Mouse (Mus musculus) induced T-regulatory cell, adult 2 months (primary cell): ENCODE data around the gene Usp24.

ENCODE experiments used
- DNase-seq: peaks from one replicate; pipeline ENCODE4 v3.0.0-alpha.2; 2012; ENCODE audit warnings: low read depth

Gene Usp24

DNA sequence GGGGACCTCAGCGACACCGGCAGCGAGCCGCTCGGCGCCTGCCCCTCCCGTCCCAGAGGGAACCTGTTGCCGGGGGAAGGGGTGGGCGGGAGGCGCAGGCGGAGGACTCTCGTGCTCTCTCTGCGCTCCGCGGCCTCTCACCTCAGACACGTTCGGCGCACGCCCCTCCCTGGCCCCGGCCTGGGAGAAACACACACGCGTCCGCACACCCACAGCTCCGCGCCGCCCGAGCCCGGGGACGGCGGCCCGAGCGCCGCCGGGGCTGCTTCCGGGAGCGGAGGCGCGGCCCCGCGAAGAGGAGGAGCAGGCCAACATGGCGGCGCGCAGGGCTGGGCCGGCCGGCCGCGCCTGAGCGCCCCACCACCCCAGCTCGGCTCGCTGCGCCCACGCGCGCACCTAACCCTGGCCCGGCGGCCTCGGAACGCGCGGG lies at the start of gene Usp24:
Gene Usp24 (plus strand): TSS at position 293 of the 430 bp plus-strand sequence.
- peak; percentile 87 for DNase-seq

DNA sequence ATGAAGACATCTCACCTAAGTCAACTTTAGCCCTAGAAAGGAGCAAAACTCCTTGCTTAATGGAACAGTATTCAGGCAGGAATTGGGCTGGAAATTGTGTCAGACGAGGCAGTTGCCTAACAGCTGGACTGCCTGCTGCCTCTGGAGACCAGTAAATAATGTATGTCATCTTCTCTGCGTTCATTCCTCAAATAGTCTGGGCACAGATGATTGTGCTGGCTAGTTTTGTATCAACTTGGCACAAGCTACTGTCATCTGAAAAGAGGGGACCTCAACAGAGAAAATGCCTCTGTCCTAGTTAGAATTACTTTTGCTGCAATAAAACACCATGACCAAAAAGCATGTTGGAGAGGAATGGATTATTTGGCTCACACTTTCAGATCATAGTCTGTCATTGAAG lies 39.1 kb upstream of the Usp24 start:
- DNase-seq = no peak

DNA sequence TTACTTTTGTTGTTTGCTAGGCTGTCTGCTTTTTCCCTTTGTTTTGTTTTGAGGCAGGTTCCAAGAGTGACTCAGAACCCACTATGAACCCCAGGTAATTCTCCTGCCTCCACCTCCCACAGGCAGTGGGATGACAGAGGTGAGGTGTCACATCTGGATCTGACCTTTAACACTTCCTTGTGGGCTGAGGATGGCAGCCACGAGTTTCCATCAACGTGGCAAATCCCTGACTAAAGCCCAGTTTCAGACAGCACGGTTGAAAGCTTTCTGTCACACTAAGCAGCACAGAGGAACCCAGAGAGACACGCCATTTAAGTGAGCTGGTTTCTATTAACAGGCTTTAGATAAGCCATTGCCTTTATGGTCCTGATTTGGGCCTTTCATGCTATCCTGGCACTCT lies 36.8 kb upstream of the Usp24 start:
- DNase-seq = no peak

DNA sequence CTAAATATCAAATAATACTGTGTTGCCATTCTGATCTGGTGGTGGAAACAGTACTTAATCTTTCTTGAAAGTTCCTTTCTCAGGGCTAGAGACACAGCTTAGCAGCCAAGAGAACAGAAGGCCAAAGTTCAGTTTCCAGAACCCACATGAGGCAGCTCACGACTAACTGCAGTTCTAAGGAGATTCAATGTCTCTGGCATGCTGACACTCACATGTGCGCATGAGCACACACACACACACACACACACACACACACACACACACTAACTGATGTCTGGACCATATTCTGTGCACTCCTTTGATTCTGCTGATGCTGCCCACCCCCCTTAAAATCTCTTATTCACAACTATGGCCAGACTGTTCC lies 34.9 kb upstream of the Usp24 start:
- DNase-seq = no peak

DNA sequence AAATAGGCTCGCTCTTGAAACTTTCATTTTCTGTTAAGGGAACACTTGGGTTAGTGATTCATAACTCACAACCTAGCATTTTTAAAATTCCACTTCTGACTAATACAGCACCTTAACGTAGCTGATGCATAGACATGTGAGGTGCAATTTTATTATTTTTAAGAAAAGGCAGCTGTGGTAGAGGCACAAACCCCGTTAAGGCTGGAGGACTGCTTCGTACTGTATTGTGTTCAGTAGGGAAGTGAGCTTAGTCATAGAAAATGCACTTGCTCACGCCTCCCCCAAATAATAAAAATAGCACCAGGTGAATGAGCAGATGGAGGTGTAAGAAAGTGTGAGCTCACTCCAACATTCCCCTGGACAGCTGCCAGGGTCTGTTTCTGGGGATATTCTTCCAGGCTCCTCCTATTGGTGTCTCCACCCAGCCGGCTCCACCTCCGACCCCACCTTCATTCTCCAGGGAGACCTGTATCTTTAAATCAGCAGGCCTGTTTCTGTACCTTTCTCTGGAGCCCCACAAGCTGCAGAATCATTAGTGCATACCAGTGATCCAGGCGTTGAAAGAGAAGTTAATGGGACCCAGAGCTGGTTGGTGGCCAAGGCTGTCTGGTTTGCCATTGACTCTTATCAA lies 34.4 kb upstream of the Usp24 start:
- DNase-seq = peak; percentile 36

DNA sequence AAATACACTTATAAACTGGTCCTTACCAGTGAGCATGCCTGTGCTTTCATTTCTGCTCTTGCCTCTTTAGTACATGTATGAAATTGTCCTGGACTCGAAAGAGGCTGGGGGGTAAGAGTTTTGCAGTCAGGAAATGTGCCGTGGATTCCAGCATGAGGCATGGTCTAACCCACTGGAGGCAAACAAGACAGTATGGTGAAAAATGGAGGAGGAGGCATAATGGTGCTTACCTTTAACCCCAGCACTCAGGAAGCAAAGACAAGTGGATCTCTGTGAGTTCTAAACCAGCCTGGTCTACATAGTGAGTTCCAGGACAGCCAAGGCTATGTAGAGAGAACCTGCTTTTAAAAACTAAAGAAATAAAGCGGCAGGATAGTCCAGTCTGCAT lies 33.9 kb upstream of the Usp24 start:
- DNase-seq = no peak

DNA sequence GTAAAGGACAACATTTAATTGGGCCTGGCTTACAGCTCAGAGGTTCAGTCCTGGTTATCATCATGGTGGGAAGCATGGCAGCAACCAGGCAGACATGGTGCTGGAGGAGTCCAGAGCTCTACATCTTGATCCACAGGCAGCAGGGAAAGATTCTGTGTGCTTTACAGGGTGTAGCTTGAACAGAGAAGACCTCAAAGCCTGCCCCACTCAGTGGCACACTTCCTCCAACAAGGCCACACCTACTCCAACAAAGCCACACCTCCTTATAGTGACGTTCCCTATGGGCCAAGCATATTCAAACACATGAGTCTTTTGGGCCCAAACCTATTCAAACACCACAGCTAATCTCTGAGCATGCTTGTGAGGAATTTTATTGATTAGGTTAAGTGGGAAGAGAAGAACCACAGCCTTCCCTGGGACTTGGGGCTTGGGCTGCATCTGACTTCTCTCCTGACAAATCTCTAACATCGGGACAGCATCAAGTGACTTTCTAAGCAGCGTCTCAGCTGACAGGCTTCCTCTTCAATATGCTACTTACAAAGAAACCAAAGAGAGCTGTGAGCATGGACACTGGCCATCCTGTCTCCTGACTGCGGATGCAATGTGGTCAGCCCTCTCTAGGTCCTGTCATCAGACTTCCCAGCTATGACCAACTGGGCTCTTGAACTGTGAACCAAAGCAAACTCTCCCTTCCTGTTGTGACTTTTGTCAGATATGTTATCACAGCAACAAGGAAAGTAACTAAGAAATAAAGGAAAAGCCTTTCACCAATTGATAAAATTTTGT lies 28.9 kb upstream of the Usp24 start:
- DNase-seq = no peak

DNA sequence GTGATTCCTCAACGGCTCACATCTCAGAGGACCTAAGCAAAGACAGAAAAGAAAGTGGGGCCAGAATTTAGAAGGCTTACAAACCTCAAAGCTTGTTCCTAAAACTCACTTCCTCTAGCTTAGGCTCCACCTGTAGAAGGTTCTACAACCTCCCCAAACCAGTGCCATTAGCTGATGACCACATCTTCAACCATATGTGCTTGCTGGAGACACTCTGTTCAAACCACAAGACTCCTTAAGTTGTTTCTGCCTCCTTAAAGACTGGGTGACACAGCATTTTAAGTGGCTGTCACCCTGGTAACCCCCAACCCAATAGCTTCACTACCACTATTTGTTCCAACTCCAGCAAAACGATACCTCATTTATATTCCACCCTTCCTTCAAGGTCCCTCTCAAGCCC lies 25.8 kb upstream of the Usp24 start:
- DNase-seq = no peak

DNA sequence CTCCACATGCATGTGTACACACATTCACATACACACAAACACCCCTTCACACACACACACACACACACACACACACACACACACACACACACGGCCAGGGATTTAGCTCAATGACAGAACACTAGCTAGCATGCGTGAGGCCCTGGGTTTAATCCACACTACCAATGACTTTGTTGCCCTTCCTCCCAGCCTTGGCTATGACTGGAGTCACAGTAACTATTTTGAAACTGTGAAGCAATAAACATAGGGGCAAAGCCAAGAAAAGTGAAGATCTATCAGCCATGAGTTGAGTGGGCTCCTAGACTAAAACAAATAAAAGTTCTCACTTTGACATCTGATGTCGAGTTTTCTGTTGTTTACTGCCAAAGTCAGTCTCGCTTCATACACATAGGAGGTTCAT lies 23.2 kb upstream of the Usp24 start:
- DNase-seq = no peak

DNA sequence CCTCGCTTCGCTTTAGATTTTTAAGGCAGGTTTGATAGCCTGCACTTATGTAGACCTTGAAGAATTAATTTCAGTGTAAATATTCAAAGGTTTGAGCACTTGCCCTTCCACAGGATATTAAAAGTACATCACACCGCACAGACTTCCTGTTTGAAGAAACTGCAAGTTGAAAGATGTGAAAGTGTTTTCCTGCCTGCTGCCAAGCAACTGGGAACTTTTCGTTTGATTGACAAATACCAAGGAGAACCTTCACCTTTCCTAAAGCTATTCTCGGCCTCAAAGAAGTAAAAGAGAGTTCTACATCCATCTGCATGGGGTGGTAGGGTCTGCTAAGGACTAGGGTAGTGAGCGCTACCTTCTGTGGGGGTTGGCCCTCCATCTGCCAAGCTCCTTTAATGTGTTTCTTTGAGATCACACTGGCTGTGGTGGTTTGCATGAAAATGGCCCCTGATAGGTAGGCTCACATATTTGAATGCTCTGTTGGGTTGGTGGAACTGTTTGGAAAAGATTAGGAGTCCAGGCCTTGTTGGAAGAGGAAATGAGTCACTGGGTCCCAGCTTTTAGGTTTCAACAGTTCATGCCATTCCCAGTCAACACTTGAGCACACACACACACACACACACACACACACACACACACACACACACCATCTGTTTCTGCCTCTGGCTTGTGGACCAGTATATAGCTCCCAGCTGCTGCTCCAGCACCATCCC lies 22.5 kb upstream of the Usp24 start:
- peak; percentile 49 for DNase-seq

DNA sequence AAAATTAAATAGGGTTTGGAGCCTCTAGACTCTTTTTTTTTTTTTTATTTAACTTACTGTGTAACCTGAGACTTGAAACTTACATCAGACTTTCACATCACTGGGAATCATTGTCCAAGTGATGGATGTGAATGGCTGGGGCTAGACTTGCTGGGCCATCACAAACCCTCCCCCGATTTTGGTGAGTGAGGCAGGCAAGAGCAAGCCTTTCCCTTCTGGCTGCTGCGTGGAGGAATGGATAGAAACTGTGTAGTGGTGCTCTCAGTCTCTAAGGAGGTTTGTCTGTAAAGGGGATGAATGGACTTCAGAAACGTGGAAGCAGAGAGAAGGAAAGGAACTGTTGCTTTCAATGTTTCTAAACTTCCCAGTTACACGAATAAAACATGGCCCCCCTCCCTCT lies 20.3 kb upstream of the Usp24 start:
- DNase-seq = no peak

DNA sequence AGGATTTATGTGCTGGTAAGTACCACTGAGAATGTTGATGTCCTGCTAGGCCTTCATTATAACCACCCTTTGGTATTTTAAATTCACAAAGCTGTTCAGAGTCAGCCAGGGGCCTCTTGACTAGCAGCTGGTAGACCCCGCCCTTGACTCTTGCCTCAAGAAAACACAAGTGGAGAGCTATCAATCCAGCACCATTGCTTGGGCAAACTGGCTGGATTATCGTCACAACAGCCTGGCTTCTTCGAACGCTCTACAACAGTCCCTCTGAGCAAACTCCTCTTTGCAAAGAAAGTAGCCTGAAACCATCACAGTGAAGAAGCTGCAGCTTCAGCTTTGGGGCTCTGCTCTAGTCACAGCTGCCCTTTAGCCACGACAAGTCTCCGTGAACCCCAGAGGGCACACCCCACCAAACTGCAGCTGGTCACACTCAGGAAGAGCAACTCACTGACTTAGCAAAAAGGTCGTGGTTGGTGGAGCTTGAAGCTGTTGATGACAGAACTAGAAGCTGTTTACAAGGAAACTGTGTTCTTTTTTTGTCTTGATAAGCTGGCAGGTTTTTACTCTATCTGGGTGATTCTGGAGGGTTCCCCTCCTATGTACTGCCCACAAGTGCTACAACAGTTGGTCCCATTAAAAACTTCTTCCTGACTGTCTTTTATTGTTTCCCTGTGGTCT lies 19.5 kb upstream of the Usp24 start:
- no peak for DNase-seq

DNA sequence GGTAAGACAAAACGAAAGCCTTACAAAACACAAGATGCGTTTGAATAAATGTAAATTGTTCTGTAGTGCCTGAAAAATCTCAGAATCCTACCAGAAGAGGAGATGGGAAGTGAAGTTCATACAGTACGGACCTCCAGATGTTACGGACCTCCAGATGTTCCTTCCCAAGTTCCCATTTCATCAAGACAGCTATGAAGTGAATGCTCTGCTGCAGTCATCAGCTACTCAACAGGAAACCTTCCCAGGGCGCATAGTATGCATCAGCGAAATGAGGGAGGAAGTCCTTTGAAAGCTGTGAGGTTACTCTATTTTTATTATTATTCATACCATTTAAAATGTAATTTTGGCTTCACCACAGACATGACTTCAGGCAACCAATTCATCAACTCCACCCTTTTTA lies 14.7 kb upstream of the Usp24 start:
- DNase-seq = no peak

DNA sequence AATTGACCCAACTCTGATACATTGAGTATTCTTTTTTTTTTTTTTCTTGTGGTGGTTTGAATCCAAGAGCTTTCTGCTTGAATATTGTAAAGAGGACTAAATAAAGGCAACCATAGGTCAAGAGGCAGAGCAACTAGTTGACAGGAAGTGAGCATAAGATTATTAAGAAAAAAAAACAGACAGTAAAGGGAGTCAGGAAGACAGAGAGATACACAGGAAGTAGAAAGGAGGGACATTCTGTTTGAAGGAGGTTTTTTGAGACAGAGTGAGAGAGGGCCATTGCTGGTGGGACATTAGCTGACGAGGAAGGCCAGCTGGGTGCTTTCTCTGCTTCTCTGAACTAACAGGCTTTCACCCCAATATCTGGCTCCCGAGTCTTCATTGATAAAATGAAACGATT lies 7.9 kb upstream of the Usp24 start:
- DNase-seq = no peak

DNA sequence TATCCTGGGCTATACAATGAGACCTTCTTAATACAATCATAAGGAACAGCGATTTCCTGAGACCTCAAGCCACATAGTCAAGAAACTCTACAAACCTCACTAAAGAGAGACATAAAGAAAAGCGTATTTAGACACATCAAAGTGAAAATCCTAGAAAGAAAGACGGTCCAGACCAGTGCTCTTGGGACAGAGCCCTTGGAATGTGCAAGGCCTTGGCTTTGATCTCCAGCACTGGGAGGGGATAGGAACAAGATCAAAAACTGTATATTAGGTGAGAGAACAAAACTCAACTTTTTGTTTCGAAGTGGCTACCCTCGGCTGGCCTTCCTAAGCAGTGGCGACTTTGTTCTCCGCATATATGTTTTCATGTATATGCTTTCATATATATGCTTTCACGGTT lies 3.4 kb upstream of the Usp24 start:
- DNase-seq = no peak

DNA sequence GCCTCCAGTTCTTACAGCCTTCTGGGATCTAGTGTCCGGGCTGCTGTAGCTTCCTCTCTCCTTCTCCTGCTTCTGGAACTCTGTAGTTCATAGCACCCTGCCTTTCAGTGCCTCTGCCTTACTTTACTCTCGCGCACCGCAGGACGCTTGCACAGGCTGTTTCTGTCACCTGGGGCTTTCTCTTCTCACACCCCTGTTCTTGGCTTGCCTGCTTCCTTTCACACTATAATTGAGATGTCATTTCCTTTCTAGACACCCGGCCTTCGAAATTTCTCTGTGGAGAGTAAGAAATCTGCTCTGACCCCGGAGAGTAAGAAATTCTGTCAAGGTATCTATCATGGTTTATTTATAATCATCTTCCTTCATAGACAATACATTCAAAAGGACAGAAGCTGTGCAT lies 2.9 kb upstream of the Usp24 start:
- peak; percentile 22 for DNase-seq

DNA sequence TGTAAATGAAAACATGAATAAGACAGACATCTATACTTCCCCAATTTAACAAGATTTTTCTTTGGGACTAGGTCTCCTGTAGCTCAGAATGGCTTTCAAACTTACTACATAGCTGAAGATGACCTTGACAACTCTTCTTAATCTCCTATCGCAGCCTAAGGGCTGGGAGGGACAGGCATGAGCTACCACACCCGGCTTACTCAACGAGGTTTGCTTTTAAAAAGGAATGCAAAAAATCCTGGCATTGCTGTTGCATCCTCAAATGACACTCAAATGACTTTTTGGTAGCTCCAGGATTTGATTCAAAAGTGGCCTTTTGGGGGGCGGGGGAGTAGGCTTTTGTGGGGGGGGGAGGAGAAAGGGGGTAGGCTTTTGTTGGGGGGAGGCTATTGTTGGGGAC lies 2.1 kb upstream of the Usp24 start:
- DNase-seq = no peak

DNA sequence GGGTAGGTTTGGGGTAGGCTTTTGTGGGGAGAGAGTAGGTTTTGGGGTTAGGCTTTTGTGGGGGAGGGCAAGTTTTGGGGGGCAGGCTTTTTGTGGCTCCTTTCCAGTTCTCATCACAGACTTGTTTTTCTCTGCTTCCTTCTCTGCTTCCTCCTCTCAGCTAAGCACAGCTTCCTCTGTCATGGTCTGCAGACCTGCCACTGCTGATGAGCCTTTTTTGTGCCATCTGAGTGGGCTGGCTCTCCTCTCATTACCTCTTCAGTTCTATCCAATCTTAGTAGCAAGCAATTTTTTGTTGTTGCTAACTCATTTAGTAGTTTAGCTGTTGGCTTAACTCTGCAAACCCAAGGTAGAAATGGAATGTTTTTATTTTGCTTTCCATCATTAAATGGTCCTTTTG lies 1.7 kb upstream of the Usp24 start:
- peak; percentile 20 for DNase-seq

DNA sequence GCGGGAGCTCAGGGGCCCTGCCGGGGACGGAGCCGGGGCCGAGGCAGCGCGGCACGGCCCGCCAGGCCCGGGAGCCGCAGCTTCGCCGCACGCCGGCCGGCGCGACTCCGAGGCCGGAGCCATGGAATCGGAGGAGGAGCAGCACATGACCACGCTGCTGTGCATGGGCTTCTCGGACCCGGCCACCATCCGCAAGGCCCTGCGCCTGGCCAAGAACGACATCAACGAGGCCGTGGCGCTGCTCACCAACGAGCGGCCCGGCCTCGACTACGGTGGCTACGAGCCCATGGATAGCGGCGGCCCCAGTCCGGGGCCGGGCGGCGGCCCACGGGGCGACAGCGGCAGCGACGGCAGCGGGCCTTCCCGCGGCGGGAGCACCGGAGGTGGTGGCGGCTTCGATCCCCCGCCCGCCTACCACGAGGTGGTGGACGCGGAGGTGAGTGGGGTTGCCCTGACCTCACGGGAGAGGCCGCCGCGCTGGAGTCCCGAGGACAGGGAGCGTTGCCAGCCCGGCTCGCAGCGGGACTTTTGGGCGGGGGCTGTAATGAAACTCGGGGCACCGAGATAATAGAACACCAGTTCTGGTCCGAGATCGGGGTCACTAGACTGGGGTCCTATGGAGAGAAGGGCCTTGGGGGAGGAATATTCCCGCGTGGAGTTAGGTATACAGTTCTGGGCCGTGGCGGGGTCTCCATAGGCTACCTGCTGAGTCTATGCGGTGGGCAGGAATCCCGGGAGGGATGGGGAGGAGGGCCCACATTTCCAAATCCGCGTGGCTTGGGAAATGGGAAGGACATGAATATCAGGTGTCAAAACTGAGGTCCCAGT lies 552 bp downstream of the Usp24 start:
- DNase-seq = peak; percentile 60

DNA sequence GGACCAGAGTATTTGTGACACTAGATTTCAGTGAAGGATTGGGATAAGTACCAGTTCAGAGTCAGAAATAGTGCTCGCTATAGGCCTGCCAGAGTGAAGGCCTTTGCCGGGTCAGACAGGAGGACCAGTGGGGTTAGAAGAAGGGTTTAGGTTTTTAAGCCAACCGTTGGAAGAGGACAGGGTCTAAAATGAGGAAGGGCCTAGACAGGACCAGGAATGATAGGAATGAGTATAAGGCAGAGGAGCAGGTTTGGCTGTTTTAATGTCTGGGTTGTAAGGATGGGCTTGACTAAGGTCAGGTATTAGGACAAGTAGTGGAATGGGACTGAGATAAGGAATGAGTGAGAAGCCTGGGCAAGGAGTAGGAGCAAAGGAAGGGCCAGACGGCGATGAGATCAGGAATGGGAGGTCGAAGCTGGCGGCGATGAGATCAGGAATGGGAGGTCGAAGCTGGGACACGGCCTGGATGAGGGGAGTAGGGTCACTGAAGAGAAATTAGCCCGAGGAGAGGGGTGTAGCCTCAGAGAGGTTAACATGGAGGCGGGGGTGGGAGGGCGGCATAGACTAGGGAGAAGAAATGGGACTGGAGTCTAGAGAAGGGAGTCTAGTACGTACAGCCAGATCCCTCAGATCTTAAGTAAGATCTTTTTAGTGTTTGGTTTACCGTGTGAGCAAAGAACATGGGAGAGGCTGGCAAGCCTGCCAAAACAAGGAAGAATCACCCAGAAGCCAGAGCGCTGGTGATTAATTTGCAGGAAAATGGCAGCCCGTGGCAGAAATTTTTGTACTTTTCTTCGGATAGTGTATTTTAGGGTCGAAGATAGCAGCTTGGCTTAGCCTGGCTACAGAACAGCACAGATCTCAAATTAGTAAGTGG lies 1.4 kb downstream of the Usp24 start:
- DNase-seq = peak; percentile 35

DNA sequence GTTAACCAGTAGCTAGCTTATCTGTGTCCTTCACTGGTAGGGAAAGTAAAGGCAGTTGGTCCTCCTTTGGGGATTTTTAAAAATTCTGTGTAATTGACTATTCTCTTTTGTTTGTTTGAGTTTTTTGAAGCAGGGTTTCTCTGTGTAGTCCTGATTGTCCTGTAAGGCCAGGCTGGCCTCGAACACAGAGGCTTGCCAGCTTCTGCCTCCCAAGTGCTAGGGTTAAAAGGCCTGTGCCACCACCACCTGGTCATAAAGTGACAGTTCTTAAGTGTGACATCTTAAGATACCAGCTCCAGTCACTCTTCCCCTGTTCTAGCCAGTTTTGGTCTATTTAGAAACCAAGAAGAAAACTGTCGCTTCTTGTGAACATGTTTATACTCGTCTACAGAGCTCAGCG lies 2.2 kb downstream of the Usp24 start:
- DNase-seq = peak; percentile 25
